In the genomic region with DNA sequence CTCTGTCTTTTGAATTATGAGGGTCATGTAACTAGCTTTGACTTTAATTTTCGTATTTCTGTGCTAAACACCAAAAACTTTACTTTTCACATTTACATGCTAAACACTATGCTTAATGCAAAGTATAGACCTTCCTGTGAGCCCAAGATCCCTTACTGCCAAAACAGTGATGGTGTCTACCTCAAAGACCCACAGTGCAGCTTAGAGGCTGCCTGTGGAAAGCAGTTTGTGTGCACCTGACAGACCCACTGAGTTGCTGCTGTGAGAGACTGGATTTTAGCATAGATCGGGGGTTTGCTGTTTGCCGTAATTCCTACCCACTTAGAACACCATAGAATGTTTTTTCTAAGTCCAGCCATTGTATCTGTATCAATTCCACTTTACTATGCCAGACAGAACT, we compare ENCODE assay signal across 25 mouse cellular contexts. TPM values are rescaled to one million over a fixed set of nuclear protein-coding genes. Genes with fewer than 3 reads are reported as not detected.
DNase-seq lines count a peak whose midpoint lies in the region; ATAC-seq and TF ChIP-seq lines count a peak whose summit lies in the region.
"Had no signal": no experiment of that assay in that cellular context is flagged by ENCODE, and none has a peak within 500 bp of the region (broad histone marks: within the 10 kb centered on the region; RNA-seq: fewer than 3 reads in every experiment).

No protein-coding gene starts in this region.

- H3K27ac ChIP-seq in liver, embryonic 12.5 days, result peak overlapping the region; percentile 62
- no peak overlapping the region for H3K27ac ChIP-seq in liver, postnatal 0 days (ENCODE audit: low read depth)
- no peak overlapping the region; the same call in 1 of the 2 replicates for H3K27ac ChIP-seq in thymus, adult 2 months (ENCODE audit: control insufficient read depth, insufficient read depth, low read length)
- no peak overlapping the region for H3K27ac ChIP-seq in gastrocnemius, adult 2 months
- H3K27ac ChIP-seq: embryonic facial prominence, embryonic 15.5 days; forebrain, embryonic 10.5 days; heart, embryonic 15.5 days; hindbrain, embryonic 10.5 days; hindbrain, embryonic 14.5 days had no signal

- TF ChIP-seq EP300 in liver, postnatal 0 days (IDR thresholded peaks at IDR 0.05; ENCODE audit: low read depth), result no peak

- H3K4me2 ChIP-seq in liver, embryonic 12.5 days, result no peak overlapping the region
- H3K4me2 ChIP-seq in liver, postnatal 0 days (ENCODE audit: low read depth, low read length), result no peak overlapping the region
- H3K4me2 ChIP-seq: embryonic facial prominence, embryonic 15.5 days; heart, embryonic 11.5 days; heart, embryonic 15.5 days; hindbrain, embryonic 14.5 days had no signal

- H3K9me3 ChIP-seq in liver, embryonic 12.5 days (replicated peaks), result no peaks in the 10 kb centered on the region
- H3K9me3 ChIP-seq in liver, postnatal 0 days (ENCODE audit: low read length), result no peaks in the 10 kb centered on the region
- H3K9me3 ChIP-seq: embryonic facial prominence, embryonic 15.5 days; heart, embryonic 15.5 days had no signal

- H3K4me3 ChIP-seq in liver, embryonic 12.5 days, result no peak overlapping the region
- no peak overlapping the region for H3K4me3 ChIP-seq in liver, postnatal 0 days (ENCODE audit: low read depth, low read length)
- H3K4me3 ChIP-seq in thymus, adult 2 months (ENCODE audit: control insufficient read depth, insufficient read depth, low read length), result no peak overlapping the region
- no peak overlapping the region for H3K4me3 ChIP-seq in gastrocnemius, adult 2 months
- H3K4me3 ChIP-seq: embryonic facial prominence, embryonic 15.5 days; erythroblast, embryonic 14.5 days; forebrain, embryonic 10.5 days; heart, embryonic 15.5 days; hindbrain, embryonic 10.5 days had no signal

- DNase-seq in liver, postnatal 0 days, result no peak
- peak; percentile 31 for DNase-seq in thymus, adult 2 months
- DNase-seq in thymus, adult 18-20 months, result no peak
- DNase-seq in naive thymus-derived CD4-positive, alpha-beta T cell, adult 2 months (ENCODE audit: low read depth), result peak; percentile 57
- DNase-seq in thymus, postnatal 4 days, result peak; percentile 39
- DNase-seq in gastrocnemius, adult 2 months, result no peak
- DNase-seq in gastrocnemius, postnatal 4 days (ENCODE audit: low spot score in 2 of 2), result no peak
- DNase-seq: adrenal gland, adult 8-10 months; adrenal gland, postnatal 36 days; cerebellum, adult 11 months; cerebellum, adult 8-10 months; cerebellum, postnatal 14 days; embryo, embryonic 11 days; gastrocnemius, postnatal 36 days; heart, adult 18-20 months; heart, postnatal 14 days had no signal

- H3K9ac ChIP-seq in liver, embryonic 12.5 days, result no peak overlapping the region
- H3K9ac ChIP-seq in liver, postnatal 0 days (replicated peaks), result no peak overlapping the region
- H3K9ac ChIP-seq: embryonic facial prominence, embryonic 15.5 days; heart, embryonic 15.5 days; hindbrain, embryonic 14.5 days had no signal

- intact Hi-C loops in gastrocnemius, adult 2 months (cut with DNase I), result no loop called here

- H3K4me1 ChIP-seq in liver, embryonic 12.5 days, result peaks cover 71% of the 10 kb centered on the region
- peaks cover 23% of the 10 kb centered on the region for H3K4me1 ChIP-seq in liver, postnatal 0 days (ENCODE audit: insufficient read depth)
- peaks cover 42% of the 10 kb centered on the region for H3K4me1 ChIP-seq in thymus, adult 2 months (replicated peaks; ENCODE audit: control insufficient read depth, insufficient read depth, low read length)
- H3K4me1 ChIP-seq: embryonic facial prominence, embryonic 15.5 days; forebrain, embryonic 10.5 days; heart, embryonic 15.5 days; hindbrain, embryonic 10.5 days had no signal

- TF ChIP-seq CTCF in liver, postnatal 0 days (IDR thresholded peaks at IDR 0.05; ENCODE audit: low read depth), result no peak
- no peak for TF ChIP-seq CTCF in thymus, adult 2 months (IDR thresholded peaks at IDR 0.05; ENCODE audit: borderline replicate concordance, control insufficient read depth, extremely low read depth, insufficient read depth, low read length, poor library complexity)
- TF ChIP-seq CTCF in gastrocnemius, adult 2 months (IDR thresholded peaks at IDR 0.05), result no peak

- peaks cover 64% of the 10 kb centered on the region for H3K36me3 ChIP-seq in liver, embryonic 12.5 days
- peaks cover 14% of the 10 kb centered on the region for H3K36me3 ChIP-seq in liver, postnatal 0 days (replicated peaks; ENCODE audit: insufficient read depth, low read length)
- peaks cover 47% of the 10 kb centered on the region for H3K36me3 ChIP-seq in thymus, adult 2 months (ENCODE audit: control insufficient read depth, insufficient read depth, low read length)
- H3K36me3 ChIP-seq: embryonic facial prominence, embryonic 15.5 days; forebrain, embryonic 10.5 days; heart, embryonic 15.5 days; hindbrain, embryonic 10.5 days had no signal

- H3K27me3 ChIP-seq in liver, embryonic 12.5 days (replicated peaks), result no peaks in the 10 kb centered on the region
- H3K27me3 ChIP-seq in liver, postnatal 0 days (ENCODE audit: insufficient read depth, low read length), result no peaks in the 10 kb centered on the region
- H3K27me3 ChIP-seq in thymus, adult 2 months (ENCODE audit: control insufficient read depth, insufficient read depth, low read length), result no peaks in the 10 kb centered on the region
- H3K27me3 ChIP-seq: embryonic facial prominence, embryonic 15.5 days; heart, embryonic 15.5 days had no signal

- WGBS in liver, embryonic 12.5 days (ENCODE audit: insufficient replicate concordance), result 86% methylated on average over 3 of the region's 3 CpGs
- 86% methylated on average over 3 of the region's 3 CpGs for WGBS in liver, postnatal 0 days (ENCODE audit: insufficient replicate concordance)
- 81% methylated on average over 3 of the region's 3 CpGs for WGBS in thymus, adult 2 months

- TF ChIP-seq POLR2A in thymus, adult 2 months (IDR thresholded peaks at IDR 0.05; ENCODE audit: control insufficient read depth, extremely low read depth, insufficient read depth, low read length, poor library complexity), result no peak

- no peak for ATAC-seq in liver, embryonic 12.5 days
- no peak for ATAC-seq in liver, postnatal 0 days
- ATAC-seq: forebrain, embryonic 14.5 days had no signal

RNA-seq across cellular contexts. Expression of gene Ikzf1, which starts 54.3 kb away (rescaled TPM):
- 59.1 and 61.0 TPM in 2 replicates for polyA plus RNA-seq in liver, embryonic 12.5 days (2016; fragmentation: Nextera tagmentation; extraction: Ambion mirVana)
- 11.6 and 12.5 TPM in 2 replicates for polyA plus RNA-seq in liver, postnatal 0 days (2015; fragmentation: Nextera tagmentation; extraction: Ambion mirVana)
- 645 and 923 TPM in 2 replicates for polyA plus RNA-seq in thymus, adult 2 months (2012; rRNA removed)
- under 1 TPM; 0.28 to 0.47 TPM for total RNA-seq in gastrocnemius, adult 2 months (2021)
- total RNA-seq in gastrocnemius, postnatal 4 days (2021), result 1 to 10 TPM; 3.8 to 4.2 TPM

Comparison
In these comparisons a context has a peak if more than half of its experiments do, and no peak if none do; other contexts are left out.
1. DNase-seq: peak in thymus, adult 2 months (single experiment), naive thymus-derived CD4-positive, alpha-beta T cell, adult 2 months (single experiment) and thymus, postnatal 4 days (single experiment); none in liver, postnatal 0 days (single experiment), thymus, adult 18-20 months (0 of 2), gastrocnemius, adult 2 months (single experiment) and gastrocnemius, postnatal 4 days (0 of 2).
2. RNA of gene Ikzf1, which starts 54.3 kb away (polyA plus RNA-seq): 645 to 923 TPM in thymus, adult 2 months; 59.1 to 61.0 TPM in liver, embryonic 12.5 days and 11.6 to 12.5 TPM in liver, postnatal 0 days; every median in the first group is over 10 times any median in the second.